Mouse (Mus musculus) adrenal gland, postnatal 36 days (tissue): ENCODE measurements around the gene Ywhah. TPM values are rescaled to one million over a fixed set of nuclear protein-coding genes. Genes with fewer than 3 reads are reported as not detected.

ENCODE experiments used
- DNase-seq, 2 experiments: peaks; one replicate each; pipeline ENCODE4 v3.0.0; 2021; ENCODE audit warnings: mixed read lengths in 1 of 2
- total RNA-seq, 2 experiments: library from RNA; stranded (reverse); gene quantifications; 2 replicates each; pipeline ENCODE4 v1.2.3; 2021

The Ywhah gene
- total RNA-seq, 2 experiments from 2014 or later: 169 to 179 TPM

DNA sequence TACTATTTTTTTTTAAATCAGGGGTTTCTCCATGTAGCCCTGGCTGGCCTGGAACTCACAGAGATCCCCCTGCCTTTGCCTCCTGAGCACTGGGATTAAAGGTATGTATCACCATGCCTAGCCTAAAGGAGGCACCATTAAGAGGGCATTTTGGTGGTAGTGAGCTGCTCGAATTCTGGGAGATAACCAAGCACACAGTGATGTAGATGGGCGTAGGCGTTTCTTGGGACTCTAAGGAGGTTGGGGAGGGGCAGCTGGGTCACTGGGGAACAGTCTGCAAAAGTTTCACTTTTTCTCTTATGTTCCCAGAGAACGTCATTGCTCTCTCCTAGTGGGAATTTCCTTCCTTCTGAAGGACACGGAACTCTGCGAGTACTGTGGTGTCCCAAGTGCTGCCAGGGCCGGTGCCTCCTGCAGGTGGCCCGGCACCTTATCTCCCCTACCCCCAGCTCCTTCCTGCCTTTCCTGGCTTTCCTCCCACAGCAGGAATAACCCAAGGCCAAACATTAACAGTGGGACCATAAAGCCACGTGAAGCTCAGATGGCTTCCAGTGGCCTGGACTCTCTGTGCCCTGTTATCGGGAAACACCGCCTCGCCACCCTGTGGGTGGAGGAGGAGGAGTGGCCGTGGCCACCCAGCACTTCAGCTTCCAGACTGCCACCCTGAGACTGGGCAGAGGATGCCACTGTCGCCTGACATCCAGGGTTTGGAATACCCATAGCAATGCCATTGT is 34.4 kb downstream of the Ywhah start:
- DNase-seq: peak in 1 of 2 experiments; percentile 7

DNA sequence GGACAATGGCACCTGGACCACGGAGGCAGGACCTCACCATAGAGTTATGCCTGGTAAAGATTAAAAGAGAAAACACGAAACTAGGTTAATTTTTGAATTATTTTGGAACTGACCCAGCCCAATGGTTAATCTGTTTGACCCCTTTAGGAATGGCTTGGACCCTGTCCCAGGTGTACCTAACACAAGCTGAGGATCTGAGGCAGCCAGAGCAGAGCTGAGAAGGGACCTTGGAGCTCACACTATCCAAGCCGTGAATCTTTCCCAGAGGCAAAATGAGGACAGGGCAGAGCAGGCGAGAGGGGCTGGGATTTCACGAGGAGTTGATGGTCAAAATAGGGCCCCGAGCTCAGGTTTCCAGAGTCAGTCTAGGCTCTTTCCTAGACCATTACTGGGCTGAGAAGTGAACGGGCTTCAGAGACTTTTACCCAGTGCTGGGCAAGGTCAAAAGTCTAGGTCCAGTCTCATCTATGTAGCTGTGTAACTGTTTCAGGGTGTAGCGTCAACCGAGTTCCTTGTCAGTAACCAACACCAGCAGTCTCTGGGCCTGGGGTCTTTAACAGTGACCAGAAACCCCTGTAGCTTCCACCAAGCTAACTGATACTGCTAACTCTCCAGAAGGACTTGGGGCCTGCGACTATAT is 37.6 kb downstream of the Ywhah start:
- DNase-seq: no peak

DNA sequence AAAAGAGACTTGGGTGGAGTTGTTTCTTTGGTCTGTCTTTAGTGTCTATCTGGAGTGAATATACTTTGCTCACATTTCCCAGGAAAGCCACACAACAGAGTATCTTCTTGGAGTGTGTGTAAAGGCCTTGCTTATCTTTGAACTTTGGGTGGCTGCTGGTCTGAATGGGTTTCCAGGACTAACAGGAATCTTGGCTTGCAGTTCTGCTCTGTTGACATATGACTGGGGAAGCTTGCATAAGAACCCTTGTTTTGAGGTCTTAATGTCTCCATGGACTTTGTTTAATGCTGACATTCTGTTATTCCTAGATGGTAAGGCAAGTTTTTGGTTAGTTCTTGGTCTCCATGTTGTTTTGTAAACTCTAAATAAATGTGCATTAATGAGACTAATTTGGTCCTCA is 51.5 kb downstream of the Ywhah start:
- DNase-seq: no peak

DNA sequence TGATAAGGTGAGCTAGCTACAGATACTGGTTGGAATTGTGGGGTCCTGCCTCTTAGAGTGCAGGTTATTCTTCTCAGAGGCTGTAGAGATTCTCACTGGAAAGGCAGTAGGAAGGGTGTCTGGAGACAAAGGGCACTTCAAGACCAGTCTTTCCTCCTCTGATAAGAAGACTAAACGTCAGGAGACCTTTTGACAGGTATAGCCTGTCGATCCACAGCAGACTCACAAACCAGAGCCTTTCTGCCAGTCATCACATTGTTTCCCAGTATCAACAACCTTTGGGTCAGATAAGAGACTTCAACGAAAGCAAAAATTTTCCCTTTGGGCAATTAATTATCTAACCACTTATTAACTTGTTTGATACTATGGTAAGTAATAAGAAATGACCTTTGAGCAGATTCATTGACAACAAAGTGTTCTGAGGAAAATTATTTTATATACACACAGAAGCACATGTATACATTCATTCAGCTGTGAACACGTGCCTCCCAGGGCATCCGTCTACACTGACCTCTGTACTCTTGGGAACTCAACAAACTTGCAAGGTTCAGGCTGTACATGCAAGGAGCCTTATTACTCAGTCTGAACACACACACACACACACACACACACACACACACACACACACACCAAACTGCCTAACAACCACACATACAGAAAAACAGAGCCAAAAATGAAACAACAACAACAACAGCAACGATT is 58.0 kb downstream of the Ywhah start:
- no peak for DNase-seq

Other genes starting within 250 kb of the Ywhah start
- gene Pisd, start 233.2 kb upstream of the Ywhah start, total RNA-seq: 10 to 100 TPM; 51.9 to 66.8 TPM
- gene Gm20671, start 191.7 kb upstream of the Ywhah start, total RNA-seq: not detected
- gene Prr14l, start 164.6 kb upstream of the Ywhah start, total RNA-seq: 10 to 100 TPM; 34.2 to 34.8 TPM
- gene Depdc5, start 155.1 kb upstream of the Ywhah start, total RNA-seq: 10 to 100 TPM; 38.0 to 41.1 TPM
- gene Slc5a1, start 85.4 kb downstream of the Ywhah start, total RNA-seq: not detected
- 1 to 10 TPM in 1 of 2 experiments, under 1 TPM in 1; 0.66 to 1.1 TPM for gene Spon2, start 199.6 kb downstream of the Ywhah start, total RNA-seq